In the genomic region with DNA sequence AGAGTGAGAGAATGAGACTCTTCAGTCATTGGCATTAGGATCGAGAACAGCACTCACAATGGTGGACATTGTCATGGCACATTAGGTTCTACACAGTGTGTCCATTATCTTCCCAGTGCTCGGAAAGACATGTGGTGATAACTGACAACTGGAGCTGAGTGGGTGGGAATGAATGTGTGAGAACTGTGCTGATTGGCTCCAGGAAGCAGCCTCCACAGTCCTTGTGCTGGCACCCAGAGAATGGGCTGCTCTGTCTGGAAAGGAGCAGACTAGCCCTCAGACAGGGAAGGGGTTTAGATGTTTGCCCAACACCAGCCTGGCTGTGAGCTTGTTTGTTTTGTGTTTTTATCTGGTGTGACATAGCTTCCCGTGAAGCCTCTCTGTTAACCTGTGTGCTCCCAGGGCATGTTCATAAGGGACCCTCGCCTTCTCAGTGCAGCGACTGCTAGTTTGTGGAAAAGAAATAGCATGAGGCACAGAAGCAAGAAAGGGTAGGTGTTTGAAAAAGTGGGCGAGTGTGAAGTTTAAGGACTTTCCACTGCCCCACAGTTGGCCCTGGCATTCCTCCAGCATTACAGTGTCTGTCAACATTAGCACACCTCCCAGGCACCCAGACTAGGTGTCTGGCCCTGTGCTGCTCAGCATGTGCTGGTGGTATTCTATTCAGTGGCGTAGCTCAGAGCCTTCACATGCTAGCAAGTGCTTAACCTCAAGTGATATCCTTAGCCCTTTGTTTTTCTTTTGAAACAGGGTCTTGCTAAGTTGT, we compare ENCODE assay signal across 9 mouse cellular contexts. TPM values are rescaled to one million over a fixed set of nuclear protein-coding genes. Genes with fewer than 3 reads are reported as not detected.
DNase-seq lines count a peak whose midpoint lies in the region; ATAC-seq lines count a peak whose summit lies in the region.
"Had no signal": no experiment of that assay in that cellular context is flagged by ENCODE, and none has a peak within 500 bp of the region (broad histone marks: within the 10 kb centered on the region; RNA-seq: fewer than 3 reads in every experiment).

No protein-coding gene starts in this region.

- no peak overlapping the region for H3K4me3 ChIP-seq in midbrain, embryonic 13.5 days (replicated peaks)
- no peak overlapping the region for H3K4me3 ChIP-seq in midbrain, embryonic 11.5 days (ENCODE audit: low read depth, low read length)

- DNase-seq in adrenal gland, postnatal 10 days, result peak; percentile 21
- DNase-seq in adrenal gland, postnatal 25 days, result no peak
- DNase-seq in midbrain, embryonic 11.5 days (ENCODE audit: low spot score, missing footprints), result no peak
- DNase-seq in left cerebral cortex, postnatal 25 days (ENCODE audit: low spot score in 2 of 2), result peak; percentile 70 to 91
- DNase-seq in right cerebral cortex, postnatal 36 days (ENCODE audit: low spot score in 2 of 2), result peak; percentile 61 to 83
- DNase-seq in heart, adult 9 months (ENCODE audit: low spot score in 2 of 2), result no peak

- H3K9me3 ChIP-seq in midbrain, embryonic 13.5 days, result no peaks in the 10 kb centered on the region
- no peaks in the 10 kb centered on the region for H3K9me3 ChIP-seq in midbrain, embryonic 11.5 days (ENCODE audit: control insufficient read depth, low read length)

- no peak overlapping the region for H3K9ac ChIP-seq in midbrain, embryonic 13.5 days (replicated peaks)
- H3K9ac ChIP-seq in midbrain, embryonic 11.5 days (ENCODE audit: low read length), result no peak overlapping the region

- peak; percentile 43; the same call in 1 of the 2 replicates for ATAC-seq in midbrain, embryonic 13.5 days
- ATAC-seq in midbrain, embryonic 11.5 days (ENCODE audit: low FRiP score), result no peak
- no peak for ATAC-seq in erythroblast, adult 5-6 weeks (replicated peaks; ENCODE audit: low FRiP score, poor library complexity, severe bottlenecking)

- 63% methylated on average over 7 of the region's 7 CpGs for WGBS in midbrain, embryonic 13.5 days
- 67% methylated on average over 7 of the region's 7 CpGs for WGBS in midbrain, embryonic 11.5 days

- H3K36me3 ChIP-seq in midbrain, embryonic 13.5 days, result no peaks in the 10 kb centered on the region
- H3K36me3 ChIP-seq in midbrain, embryonic 11.5 days (ENCODE audit: control insufficient read depth, insufficient read depth, low read length), result no peaks in the 10 kb centered on the region

- no peak overlapping the region for H3K4me2 ChIP-seq in midbrain, embryonic 13.5 days (replicated peaks)
- H3K4me2 ChIP-seq in midbrain, embryonic 11.5 days, result no peak overlapping the region

- H3K27ac ChIP-seq in midbrain, embryonic 13.5 days, result no peak overlapping the region
- no peak overlapping the region for H3K27ac ChIP-seq in midbrain, embryonic 11.5 days (ENCODE audit: low read depth, low read length)
- H3K27ac ChIP-seq: kidney, postnatal 0 days had no signal

- H3K4me1 ChIP-seq in midbrain, embryonic 13.5 days (replicated peaks), result peaks cover 8% of the 10 kb centered on the region; the same call in 1 of the 2 replicates
- H3K4me1 ChIP-seq in midbrain, embryonic 11.5 days (ENCODE audit: control insufficient read depth, insufficient read depth, low read length), result no peaks in the 10 kb centered on the region

- intact Hi-C loops in left cerebral cortex, postnatal 25 days (cut with DNase I), result no loop called here

- no peaks in the 10 kb centered on the region for H3K27me3 ChIP-seq in midbrain, embryonic 13.5 days
- no peaks in the 10 kb centered on the region for H3K27me3 ChIP-seq in midbrain, embryonic 11.5 days (ENCODE audit: control insufficient read depth, insufficient read depth, low read length)

RNA-seq across cellular contexts. Expression of gene Inpp4a, which starts 51.4 kb away (rescaled TPM):
- 10 to 100 TPM; 18.4 to 23.5 TPM for total RNA-seq in adrenal gland, postnatal 10 days (2021)
- 25.3 and 25.4 TPM in 2 replicates for total RNA-seq in adrenal gland, postnatal 25 days (2021)
- polyA plus RNA-seq in midbrain, embryonic 13.5 days (2015; fragmentation: Nextera tagmentation; extraction: Ambion mirVana), result 52.0 and 55.1 TPM in 2 replicates
- 19.5 and 20.7 TPM in 2 replicates for polyA plus RNA-seq in midbrain, embryonic 11.5 days (2014; fragmentation: Nextera tagmentation; extraction: Ambion mirVana)
- 100 to 1,000 TPM; 195 to 196 TPM for total RNA-seq in left cerebral cortex, postnatal 25 days (2021)
- 5.0 and 6.9 TPM in 2 replicates for total RNA-seq in erythroblast, adult 5-6 weeks (2015; ENCODE audit: low replicate concordance)
- 4.3 and 5.6 TPM in 2 replicates for total RNA-seq in erythroblast, adult 5-6 weeks (2017; ENCODE audit: low replicate concordance)

Comparison
In these comparisons a context has a peak if more than half of its experiments do, and no peak if none do; other contexts are left out.
1. DNase-seq: peak in adrenal gland, postnatal 10 days (single experiment), left cerebral cortex, postnatal 25 days (2 of 2) and right cerebral cortex, postnatal 36 days (2 of 2); none in adrenal gland, postnatal 25 days (single experiment), midbrain, embryonic 11.5 days (single experiment) and heart, adult 9 months (0 of 2).